Mouse (Mus musculus): ENCODE results near the gene Ushbp1.
"Not testable (repeated sequence)": the region's sequence is repeated elsewhere in the genome, so short reads cannot be mapped to it uniquely, and the experiment has no call there.

Ushbp1 gene

DNA sequence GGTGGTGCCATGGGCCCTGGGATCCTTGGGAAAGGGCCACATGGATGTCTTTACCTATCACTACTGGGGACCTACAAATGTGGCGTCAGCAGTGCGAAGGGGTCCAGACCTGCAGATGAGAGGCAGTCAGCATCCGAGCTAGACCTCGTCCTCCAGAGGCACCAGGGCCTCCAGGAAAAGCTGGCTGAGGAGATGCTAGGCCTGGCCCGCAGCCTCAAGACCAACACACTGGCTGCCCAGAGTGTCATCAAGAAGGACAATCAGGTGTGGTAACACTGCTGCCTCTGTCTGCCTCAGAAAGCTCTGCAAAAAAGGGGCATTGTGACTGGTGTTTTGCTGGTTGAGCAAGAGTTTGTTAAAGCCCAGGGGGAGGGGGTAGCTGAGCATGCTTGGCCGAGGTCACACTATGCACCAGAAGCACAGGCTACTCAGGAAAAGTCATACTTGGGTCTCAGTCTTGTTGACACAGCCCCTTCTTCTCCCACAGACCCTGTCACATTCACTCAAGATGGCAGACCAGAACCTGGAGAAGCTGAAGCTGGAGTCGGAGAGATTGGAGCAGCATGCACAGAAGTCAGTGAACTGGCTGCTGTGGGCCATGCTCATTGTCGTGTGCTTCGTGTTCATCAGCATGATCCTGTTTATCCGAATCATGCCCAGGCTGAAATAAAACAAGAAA lies 26.4 kb downstream of the Ushbp1 start:
- no peak for DNase-seq (ENCODE audit: low read depth, low spot score)
- Histone ChIP-seq H3K27me3 (ENCODE audit: control insufficient read depth, insufficient read depth, low read length, poor library complexity, severe bottlenecking) (no peaks in the 10 kb centered on the region), H3K36me3 (ENCODE audit: control insufficient read depth, insufficient read depth, low read length, poor library complexity, severe bottlenecking) (no peaks in the 10 kb centered on the region; the same call in none of the 2 replicates)

DNA sequence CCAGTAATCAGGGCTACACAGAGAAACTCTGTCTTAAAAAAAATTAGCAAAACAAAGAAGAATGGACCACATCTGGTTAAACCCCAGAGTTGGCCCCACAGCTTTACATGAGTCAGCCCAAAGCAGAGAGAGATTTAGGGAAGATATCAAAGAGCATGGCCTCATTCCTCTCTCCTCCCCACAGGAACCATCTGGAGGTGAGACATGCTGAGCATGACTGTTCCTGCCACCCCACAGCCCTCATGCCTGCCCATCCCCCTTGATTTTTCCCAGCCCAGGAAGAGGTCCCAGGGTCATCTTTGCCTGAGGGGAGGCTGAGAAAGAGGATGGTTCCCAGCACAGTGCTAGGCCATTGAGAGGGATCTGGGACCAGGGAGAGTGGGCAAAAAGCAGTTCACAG lies 27.2 kb downstream of the Ushbp1 start:
- H3K27me3 ChIP-seq (ENCODE audit: control insufficient read depth, insufficient read depth, low read length, poor library complexity, severe bottlenecking), result no peaks in the 10 kb centered on the region
- DNase-seq (ENCODE audit: low read depth, low spot score), result no peak
- H3K36me3 ChIP-seq (ENCODE audit: control insufficient read depth, insufficient read depth, low read length, poor library complexity, severe bottlenecking), result no peaks in the 10 kb centered on the region; the same call in none of the 2 replicates

DNA sequence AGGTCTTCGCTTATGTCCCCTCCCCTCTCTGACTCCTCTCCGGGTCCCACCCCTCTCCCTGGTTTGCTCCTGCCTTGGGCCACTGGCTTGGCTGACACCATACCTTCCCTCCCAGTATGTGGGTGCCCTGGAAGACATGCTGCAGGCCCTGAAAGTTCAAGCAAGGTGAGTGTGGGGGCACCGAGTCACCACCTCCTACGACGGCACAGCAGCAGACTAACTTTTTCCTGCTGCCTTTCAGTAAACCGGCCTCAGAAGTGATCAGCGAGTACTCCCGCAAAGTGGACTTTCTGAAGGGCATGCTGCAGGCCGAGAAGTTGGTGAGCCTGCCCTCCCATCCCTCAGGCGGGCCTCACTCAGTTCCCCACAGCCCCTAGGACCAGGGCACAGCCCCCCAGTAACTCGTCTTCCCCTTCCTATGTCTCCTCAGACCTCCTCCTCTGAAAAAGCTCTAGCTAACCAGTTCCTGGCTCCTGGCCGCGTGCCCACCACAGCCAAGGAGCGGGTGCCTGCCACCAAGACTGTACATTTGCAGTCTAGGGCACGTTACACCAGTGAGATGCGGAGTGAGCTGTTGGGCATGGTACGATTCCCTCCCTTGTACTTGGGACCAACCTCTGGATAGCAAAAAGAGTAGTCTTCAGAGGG lies 27.9 kb downstream of the Ushbp1 start:
- no peaks in the 10 kb centered on the region for H3K27me3 ChIP-seq (ENCODE audit: control insufficient read depth, insufficient read depth, low read length, poor library complexity, severe bottlenecking)
- DNase-seq (ENCODE audit: low read depth, low spot score), result no peak

DNA sequence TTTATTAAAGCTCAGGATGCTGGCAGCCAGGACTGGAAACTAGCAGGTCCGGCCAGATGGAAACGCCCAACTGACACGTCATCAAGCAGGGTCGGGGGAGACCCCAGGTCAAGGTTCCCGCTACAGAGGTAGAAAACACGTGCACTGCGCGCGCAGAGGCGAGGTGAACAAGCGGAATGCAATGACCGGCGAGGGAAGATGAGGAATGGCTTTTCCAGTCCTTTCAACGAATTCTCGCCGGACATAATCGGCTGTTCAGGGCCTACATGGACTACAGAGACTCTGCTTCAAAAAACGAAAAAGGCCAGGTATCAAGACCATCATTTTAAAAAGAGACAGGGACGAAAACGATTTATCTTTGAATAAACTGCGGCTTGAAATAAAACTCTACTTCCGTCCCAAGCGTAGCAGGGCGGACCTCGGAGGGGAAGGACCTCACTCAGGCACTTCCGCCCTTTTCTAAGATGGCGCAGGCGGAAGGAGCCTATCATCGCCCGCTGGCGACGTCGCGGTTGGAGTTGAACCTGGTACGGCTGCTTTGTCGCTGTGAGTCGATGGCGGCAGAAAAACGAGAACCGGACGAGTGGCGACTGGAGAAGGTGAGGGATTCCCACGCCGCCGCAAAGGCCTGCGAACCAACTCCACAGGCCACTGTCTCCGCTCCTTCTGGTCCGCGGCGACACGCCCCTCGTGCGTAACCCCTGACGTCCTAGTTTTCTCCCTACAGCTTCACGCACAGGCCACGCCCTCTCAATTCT lies 28.7 kb downstream of the Ushbp1 start, which contains the start of gene Use1:
Use1 (plus strand) TSS at position 78 of the 758 bp plus-strand sequence.
- H3K27me3 ChIP-seq (ENCODE audit: control insufficient read depth, insufficient read depth, low read length, poor library complexity, severe bottlenecking), result no peaks in the 10 kb centered on the region
- peak; percentile 94 for DNase-seq (ENCODE audit: low read depth, low spot score)
- no peaks in the 10 kb centered on the region; the same call in none of the 2 replicates for H3K36me3 ChIP-seq (ENCODE audit: control insufficient read depth, insufficient read depth, low read length, poor library complexity, severe bottlenecking)

More for the DNA sequence above, 27.9 kb downstream of the Ushbp1 start:
- H3K36me3 ChIP-seq (ENCODE audit: control insufficient read depth, insufficient read depth, low read length, poor library complexity, severe bottlenecking), result no peaks in the 10 kb centered on the region; the same call in none of the 2 replicates

DNA sequence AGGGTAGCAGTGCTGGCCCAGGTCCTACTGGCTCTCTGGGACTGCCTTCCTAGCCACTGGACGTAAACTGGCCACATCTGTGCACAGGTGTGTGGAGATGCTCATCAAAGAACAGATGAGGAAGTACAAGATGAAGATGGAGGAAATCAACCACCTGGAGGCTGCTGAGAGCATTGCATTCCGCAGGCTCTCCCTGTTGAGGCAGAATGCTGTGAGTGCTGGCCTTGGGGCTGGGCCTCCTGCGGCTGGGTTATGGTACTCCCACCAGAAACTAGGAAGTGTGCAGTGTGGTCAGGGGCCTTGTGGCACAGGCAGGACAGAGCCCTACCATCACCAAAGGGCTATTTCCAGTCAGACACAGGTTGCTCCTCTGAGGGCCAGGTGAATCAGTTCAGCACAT lies 37.6 kb downstream of the Ushbp1 start:
- no peaks in the 10 kb centered on the region for H3K27me3 ChIP-seq (ENCODE audit: control insufficient read depth, insufficient read depth, low read length, poor library complexity, severe bottlenecking)
- no peak for DNase-seq (ENCODE audit: low read depth, low spot score)
- H3K36me3 ChIP-seq (ENCODE audit: control insufficient read depth, insufficient read depth, low read length, poor library complexity, severe bottlenecking), result peaks cover 10% of the 10 kb centered on the region

DNA sequence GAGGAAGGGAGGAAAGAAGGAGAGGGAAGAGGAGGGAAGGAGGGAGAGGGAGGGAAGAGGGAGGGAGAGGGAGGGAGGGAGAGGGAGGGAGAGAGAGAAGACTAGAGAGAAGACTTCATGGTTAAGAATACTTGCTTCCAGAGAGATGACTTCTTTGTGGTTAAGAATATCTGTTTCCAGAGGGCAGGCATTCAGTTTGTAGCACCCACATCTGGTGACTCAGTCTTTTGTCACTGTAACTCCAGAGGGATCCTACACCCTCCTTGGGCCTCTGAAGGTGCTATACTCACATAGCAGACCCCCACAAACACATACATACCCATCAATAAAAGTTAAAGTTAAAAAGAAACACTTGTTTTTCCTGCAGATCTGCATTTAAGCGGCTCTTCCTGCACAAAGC lies 44.1 kb downstream of the Ushbp1 start:
- no peaks in the 10 kb centered on the region for H3K27me3 ChIP-seq (ENCODE audit: control insufficient read depth, insufficient read depth, low read length, poor library complexity, severe bottlenecking)
- no peak for DNase-seq (ENCODE audit: low read depth, low spot score)
- H3K36me3 ChIP-seq (ENCODE audit: control insufficient read depth, insufficient read depth, low read length, poor library complexity, severe bottlenecking), result peaks cover 13% of the 10 kb centered on the region

DNA sequence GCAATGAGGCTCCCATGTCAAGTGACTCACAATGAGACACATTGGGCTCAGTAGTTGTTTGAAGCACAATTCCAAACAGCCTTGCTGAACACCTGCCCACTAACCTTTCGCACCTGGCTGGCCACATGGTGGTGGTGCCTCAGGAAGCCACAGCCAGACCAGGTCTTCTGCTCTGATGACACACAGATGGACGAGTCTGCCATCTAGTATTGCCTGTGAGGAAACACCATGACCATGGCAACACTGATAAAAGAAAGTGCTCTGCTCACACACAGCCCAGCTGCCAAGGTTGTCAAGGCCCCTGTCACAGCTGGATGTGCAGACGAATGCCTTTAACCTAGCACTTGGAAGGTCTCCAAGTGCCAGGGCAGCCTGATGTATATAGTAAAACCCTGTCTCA lies 44.5 kb downstream of the Ushbp1 start:
- H3K27me3 ChIP-seq (ENCODE audit: control insufficient read depth, insufficient read depth, low read length, poor library complexity, severe bottlenecking), result no peaks in the 10 kb centered on the region
- no peak for DNase-seq (ENCODE audit: low read depth, low spot score)

DNA sequence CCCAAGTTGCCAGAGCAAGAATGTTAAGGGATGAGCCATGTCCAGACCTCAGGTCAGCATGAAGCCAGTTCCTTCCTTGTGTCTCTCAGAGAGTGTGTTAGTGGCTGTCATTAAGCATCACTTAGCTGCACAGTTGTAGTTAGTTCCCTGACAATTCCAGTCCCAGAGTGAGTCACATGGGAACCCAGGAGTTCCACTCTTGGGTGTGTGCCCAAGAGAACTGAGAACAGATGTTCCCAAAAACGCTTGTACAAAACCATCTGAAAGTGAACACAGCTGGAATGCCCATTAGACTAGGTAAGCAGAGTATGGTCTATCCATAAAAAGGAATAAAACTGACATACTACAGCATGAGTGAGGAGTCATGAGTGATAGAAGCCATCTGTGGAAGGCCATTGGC lies 49.0 kb downstream of the Ushbp1 start:
- Histone ChIP-seq H3K27me3 (ENCODE audit: control insufficient read depth, insufficient read depth, low read length, poor library complexity, severe bottlenecking) (no peaks in the 10 kb centered on the region), H3K36me3 (ENCODE audit: control insufficient read depth, insufficient read depth, low read length, poor library complexity, severe bottlenecking) (peaks cover 6% of the 10 kb centered on the region)
- DNase-seq (ENCODE audit: low read depth, low spot score), result no peak

More for the DNA sequence above, 44.5 kb downstream of the Ushbp1 start:
- peaks cover 11% of the 10 kb centered on the region for H3K36me3 ChIP-seq (ENCODE audit: control insufficient read depth, insufficient read depth, low read length, poor library complexity, severe bottlenecking)

DNA sequence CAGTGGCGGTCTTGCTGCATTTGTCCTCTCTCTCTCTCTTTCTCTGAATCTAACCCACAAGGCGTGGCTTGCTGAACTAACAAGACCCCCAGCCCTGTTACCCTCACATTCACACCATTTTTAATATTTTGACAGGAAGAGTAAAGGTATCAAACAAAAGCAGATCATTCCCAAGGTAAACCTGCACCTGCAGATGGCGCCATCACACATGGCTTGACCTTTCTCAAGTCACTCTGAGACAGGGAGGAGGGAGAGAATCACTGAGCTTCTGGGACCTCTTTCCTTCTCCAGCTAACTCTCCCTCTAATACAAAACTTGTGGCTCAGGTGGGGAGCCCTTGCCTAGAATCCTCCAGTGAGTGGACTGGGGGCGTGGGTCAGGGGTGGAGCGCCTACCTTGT lies 55.0 kb downstream of the Ushbp1 start:
- DNase-seq (ENCODE audit: low read depth, low spot score), result peak; percentile 69
- H3K27me3 ChIP-seq (ENCODE audit: control insufficient read depth, insufficient read depth, low read length, poor library complexity, severe bottlenecking), result no peaks in the 10 kb centered on the region
- peaks cover 4% of the 10 kb centered on the region for H3K36me3 ChIP-seq (ENCODE audit: control insufficient read depth, insufficient read depth, low read length, poor library complexity, severe bottlenecking)

DNA sequence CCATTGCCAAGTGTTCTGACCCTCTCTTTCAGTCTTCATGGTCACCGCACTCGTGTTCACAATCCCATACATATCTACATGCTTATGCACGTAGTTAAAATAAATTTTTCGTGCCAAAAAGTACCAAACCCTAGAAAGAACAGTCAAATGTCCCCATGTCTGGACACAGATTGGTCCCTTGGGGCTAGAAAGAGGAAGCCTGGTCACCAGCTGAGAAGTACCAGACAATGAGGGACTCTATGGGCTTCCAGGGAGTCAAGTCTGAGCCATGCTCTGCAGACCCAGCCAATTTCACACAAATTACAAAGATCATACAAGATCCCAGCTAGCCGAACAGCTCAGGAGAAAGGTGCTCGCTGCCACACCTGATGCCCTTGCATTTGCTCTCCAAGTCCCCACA lies 57.8 kb downstream of the Ushbp1 start:
- H3K27me3 ChIP-seq (ENCODE audit: control insufficient read depth, insufficient read depth, low read length, poor library complexity, severe bottlenecking); H3K36me3 ChIP-seq (ENCODE audit: control insufficient read depth, insufficient read depth, low read length, poor library complexity, severe bottlenecking); DNase-seq (ENCODE audit: low read depth, low spot score): not testable (repeated sequence)
